Mouse (Mus musculus): ENCODE data around the gene Gm5935.
"Not testable (repeated sequence)": the region's sequence is repeated elsewhere in the genome, so short reads cannot be mapped to it uniquely, and the experiment has no call there.

Gm5935 gene

DNA sequence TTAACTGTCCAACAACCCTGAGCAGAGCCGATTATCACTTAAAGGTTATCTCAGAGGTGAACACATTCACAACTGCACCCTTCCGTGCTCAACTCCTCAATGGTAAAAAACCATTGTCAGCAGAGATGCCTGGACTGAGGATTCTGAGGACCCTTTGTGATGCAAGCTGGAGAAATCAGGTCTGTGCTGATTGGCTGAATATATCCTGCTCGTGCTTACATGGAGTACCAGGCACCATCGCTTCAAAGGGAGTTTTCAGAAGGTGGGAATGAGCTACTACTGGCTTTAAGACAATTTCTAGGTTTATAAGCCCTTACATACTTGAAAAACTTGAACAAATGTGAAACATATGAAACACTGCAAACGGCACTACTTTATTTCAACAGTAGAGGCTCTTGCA is at the start of gene Gm5935:
Gene Gm5935, minus strand, starts transcription at position 101 of the 400 bp plus-strand sequence.
- not testable (repeated sequence) for DNase-seq
